Mouse (Mus musculus) neural tube, embryonic 12.5 days (tissue): ENCODE measurements around the gene Klhl35. TPM values are rescaled to one million over a fixed set of nuclear protein-coding genes. Genes with fewer than 3 reads are reported as not detected.

Experiments used
- ATAC-seq: fragments of 200-750 bp; cut with Nextera tagmentation; 2 replicates; pipeline ENCODE4 v1.8.0; 2017; ENCODE audit warnings: low read depth, mild to moderate bottlenecking, moderate TSS enrichment, moderate library complexity; ENCODE audit not compliant: low FRiP score
- H3K27ac ChIP-seq: fragments of 300-500 bp; sonication (generic); 2 replicates; pipeline ENCODE4 v1.5.1; 2016
- H3K27me3 ChIP-seq: fragments of 300-500 bp; sonication (generic); replicated peaks from 2 replicates; pipeline ENCODE4 v1.6.1; 2016; ENCODE audit warnings: mild to moderate bottlenecking
- H3K36me3 ChIP-seq: fragments of 300-500 bp; sonication (generic); 2 replicates; pipeline ENCODE4 v1.6.1; 2016; ENCODE audit warnings: mild to moderate bottlenecking
- H3K4me1 ChIP-seq: fragments of 300-500 bp; sonication (generic); 2 replicates; pipeline ENCODE4 v1.6.1; 2016
- H3K4me2 ChIP-seq: fragments of 300-500 bp; sonication (generic); replicated peaks from 2 replicates; pipeline ENCODE4 v1.6.1; 2016; ENCODE audit warnings: mild to moderate bottlenecking
- H3K4me3 ChIP-seq: fragments of 300-500 bp; sonication (generic); 2 replicates; pipeline ENCODE4 v1.5.1; 2016
- H3K9ac ChIP-seq: fragments of 300-500 bp; sonication (generic); 2 replicates; pipeline ENCODE4 v1.6.1; 2016; ENCODE audit warnings: mild to moderate bottlenecking
- H3K9me3 ChIP-seq: fragments of 300-500 bp; sonication (generic); 2 replicates; pipeline ENCODE4 v1.6.1; 2016; ENCODE audit warnings: mild to moderate bottlenecking
- WGBS: fragments of 180-500 bp; shearing (Covaris S2); methylation state at CpG from one replicate; pipeline ENCODE4 v1.1.7; 2016; 5-methylcytosine and 5-hydroxymethylcytosine counted together
- polyA plus RNA-seq: library from polyadenylated mRNA; unstranded; fragments of >200 nt; fragmentation: Nextera tagmentation; extraction: Ambion mirVana; gene quantifications from 2 replicates; pipeline ENCODE4 v1.2.1, GENCODE M21; 2016

The Klhl35 gene
- polyA plus RNA-seq, 1 experiment from 2014 or later: 46.9 TPM

- Histone ChIP-seq H3K4me3 (no peak overlapping the region), H3K4me1 (peaks cover 31% of the 10 kb centered on the region), H3K27me3 (no peaks in the 10 kb centered on the region), H3K27ac (no peak overlapping the region), H3K36me3 (peaks cover 85% of the 10 kb centered on the region), H3K4me2 (no peak overlapping the region), H3K9ac (no peak overlapping the region), H3K9me3 (no peaks in the 10 kb centered on the region)
- 39% methylated on average over 3 of the region's 3 CpGs for WGBS
- no peak for ATAC-seq
Observed at GRCm38 (mm10) chr7:99476558-99477114, 10.8 kb downstream of the Klhl35 start.

DNA sequence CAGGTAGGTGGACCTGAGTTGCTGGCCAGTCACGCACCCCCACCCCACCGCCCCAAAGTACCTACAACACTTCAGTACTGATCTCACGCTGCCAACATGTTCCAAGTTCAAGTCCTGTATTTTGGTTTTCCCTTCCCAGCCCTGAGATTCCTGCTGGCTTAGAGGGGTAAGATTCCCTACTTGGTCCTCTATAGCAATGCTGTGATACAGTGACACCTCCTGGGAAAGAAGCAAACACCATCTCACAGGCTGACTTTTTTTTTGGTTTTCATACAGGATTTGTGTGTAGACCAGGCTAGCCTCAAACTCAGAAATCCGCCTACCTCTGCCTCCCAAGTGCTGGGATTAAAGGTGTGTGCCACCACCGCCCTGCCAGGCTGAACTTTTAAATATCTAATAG is 11.4 kb downstream of the Klhl35 start:
- WGBS: 90% methylated on average over 5 of the region's 5 CpGs

GRCm38 (mm10) chr7:99482637-99483036 is 16.8 kb downstream of the Klhl35 start:
- H3K4me1 ChIP-seq: peaks cover 35% of the 10 kb centered on the region

More for the DNA sequence above, 11.4 kb downstream of the Klhl35 start:
- Histone ChIP-seq H3K4me1 (peaks cover 37% of the 10 kb centered on the region), H3K4me3 (no peak overlapping the region), H3K36me3 (peaks cover 86% of the 10 kb centered on the region), H3K27me3 (no peaks in the 10 kb centered on the region), H3K9ac (no peak overlapping the region), H3K27ac (no peak overlapping the region), H3K9me3 (no peaks in the 10 kb centered on the region), H3K4me2 (no peak overlapping the region)
- ATAC-seq: no peak

GRCm38 (mm10) chr7:99483271-99483923 is 17.6 kb downstream of the Klhl35 start, which contains the start of gene Rps3:
Rps3 (minus strand) TSS chr7:99483738.
- peak; percentile 96 for ATAC-seq
- Histone ChIP-seq H3K9ac (peak within 1 kb of the TSS; percentile 94), H3K4me1 (peaks cover 35% of the 10 kb centered on the region), H3K4me2 (peak within 1 kb of the TSS; percentile 91), H3K27ac (peak within 1 kb of the TSS; percentile 37; the same call in 1 of the 2 replicates), H3K27me3 (peaks cover 7% of the 10 kb centered on the region; the same call in 1 of the 2 replicates), H3K9me3 (no peaks in the 10 kb centered on the region), H3K36me3 (peaks cover 39% of the 10 kb centered on the region), H3K4me3 (peak within 1 kb of the TSS; percentile 74)
- under 1% methylated on average over 45 of the region's 45 CpGs for WGBS

More at GRCm38 (mm10) chr7:99482637-99483036, 16.8 kb downstream of the Klhl35 start:
- Histone ChIP-seq H3K27me3 (peaks cover 7% of the 10 kb centered on the region; the same call in 1 of the 2 replicates), H3K9ac (peak overlapping the region; percentile 94), H3K9me3 (no peaks in the 10 kb centered on the region), H3K27ac (no peak overlapping the region), H3K4me2 (peak overlapping the region; percentile 91), H3K36me3 (peaks cover 46% of the 10 kb centered on the region), H3K4me3 (peak overlapping the region; percentile 74)
- WGBS: 7% methylated on average over 6 of the region's 6 CpGs
- ATAC-seq: no peak

GRCm38 (mm10) chr7:99483924-99484319 is 18.1 kb downstream of the Klhl35 start:
- peaks cover 35% of the 10 kb centered on the region for H3K4me1 ChIP-seq
- 47% methylated on average over 8 of the region's 8 CpGs for WGBS

GRCm38 (mm10) chr7:99484679-99485078 is 18.9 kb downstream of the Klhl35 start:
- ATAC-seq: no peak
- WGBS: 98% methylated on average over 1 of the region's 1 CpGs
- H3K36me3 ChIP-seq: peaks cover 26% of the 10 kb centered on the region

More at GRCm38 (mm10) chr7:99483924-99484319, 18.1 kb downstream of the Klhl35 start:
- no peak overlapping the region for H3K4me3 ChIP-seq
- peaks cover 7% of the 10 kb centered on the region; the same call in 1 of the 2 replicates for H3K27me3 ChIP-seq
- H3K4me2 ChIP-seq: peak overlapping the region; percentile 91
- peaks cover 34% of the 10 kb centered on the region for H3K36me3 ChIP-seq
- no peak overlapping the region for H3K9ac ChIP-seq
- H3K9me3 ChIP-seq: no peaks in the 10 kb centered on the region
- ATAC-seq: peak; percentile 34
- H3K27ac ChIP-seq: no peak overlapping the region

DNA sequence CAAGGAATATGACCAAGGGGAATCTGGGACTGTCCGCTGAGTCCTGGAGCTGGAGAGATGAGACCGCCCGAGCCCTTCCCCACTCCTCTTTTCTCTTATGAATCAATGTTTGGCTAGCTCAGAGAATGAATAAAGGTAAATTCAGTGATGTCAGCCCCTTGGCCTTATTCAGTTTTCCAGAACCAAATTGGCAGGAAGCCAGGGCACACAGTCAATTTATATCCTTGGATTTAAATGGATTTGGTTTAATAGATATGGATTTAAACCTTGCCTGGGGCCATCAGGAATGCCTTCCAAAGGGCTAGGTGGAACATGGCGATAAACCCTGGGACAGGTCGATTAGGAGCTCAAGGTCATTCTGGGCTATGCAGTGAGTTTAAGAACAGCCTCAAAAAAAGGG is 23.9 kb downstream of the Klhl35 start:
- WGBS: 88% methylated on average over 5 of the region's 5 CpGs
- Histone ChIP-seq H3K9ac (no peak overlapping the region), H3K27ac (no peak overlapping the region), H3K9me3 (peaks cover 3% of the 10 kb centered on the region; the same call in 1 of the 2 replicates), H3K4me1 (no peaks in the 10 kb centered on the region), H3K4me2 (no peak overlapping the region), H3K36me3 (no peaks in the 10 kb centered on the region), H3K4me3 (no peak overlapping the region), H3K27me3 (peaks cover 7% of the 10 kb centered on the region; the same call in 1 of the 2 replicates)
- no peak for ATAC-seq

More at GRCm38 (mm10) chr7:99484679-99485078, 18.9 kb downstream of the Klhl35 start:
- Histone ChIP-seq H3K4me1 (peaks cover 30% of the 10 kb centered on the region), H3K4me2 (no peak overlapping the region), H3K9me3 (no peaks in the 10 kb centered on the region), H3K27me3 (peaks cover 7% of the 10 kb centered on the region; the same call in 1 of the 2 replicates), H3K27ac (no peak overlapping the region), H3K9ac (no peak overlapping the region), H3K4me3 (no peak overlapping the region)

GRCm38 (mm10) chr7:99499128-99499527 is 33.3 kb downstream of the Klhl35 start:
- WGBS: 46% methylated on average over 1 of the region's 1 CpGs
- Histone ChIP-seq H3K4me1 (no peaks in the 10 kb centered on the region), H3K27me3 (no peaks in the 10 kb centered on the region), H3K4me3 (no peak overlapping the region), H3K9me3 (no peaks in the 10 kb centered on the region), H3K27ac (no peak overlapping the region), H3K36me3 (no peaks in the 10 kb centered on the region), H3K9ac (no peak overlapping the region), H3K4me2 (no peak overlapping the region)
- ATAC-seq: no peak

DNA sequence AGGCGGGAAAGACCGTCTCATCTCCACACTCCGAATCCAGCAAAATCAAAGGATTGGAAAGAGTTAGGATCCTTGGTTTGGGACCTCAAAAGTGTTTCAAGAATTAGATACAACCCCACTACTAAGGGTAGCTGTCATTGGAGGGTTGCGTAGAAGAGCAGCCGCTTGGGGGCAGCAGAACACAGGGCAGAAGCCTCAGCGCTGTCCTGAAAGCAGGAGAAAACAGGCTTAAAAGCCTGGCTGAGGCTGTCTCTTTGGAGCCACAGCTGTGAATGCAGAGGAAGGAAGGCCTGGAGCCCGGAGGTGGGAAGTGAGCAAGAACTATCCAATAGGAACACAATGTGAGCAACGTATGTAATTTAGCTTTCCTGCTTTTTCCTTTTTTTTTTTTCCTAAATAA is 34.4 kb downstream of the Klhl35 start:
- Histone ChIP-seq H3K4me1 (no peaks in the 10 kb centered on the region), H3K9me3 (no peaks in the 10 kb centered on the region), H3K27me3 (no peaks in the 10 kb centered on the region), H3K36me3 (no peaks in the 10 kb centered on the region), H3K4me3 (no peak overlapping the region), H3K9ac (no peak overlapping the region), H3K27ac (no peak overlapping the region), H3K4me2 (no peak overlapping the region)
- 3% methylated on average over 8 of the region's 8 CpGs for WGBS
- no peak for ATAC-seq

DNA sequence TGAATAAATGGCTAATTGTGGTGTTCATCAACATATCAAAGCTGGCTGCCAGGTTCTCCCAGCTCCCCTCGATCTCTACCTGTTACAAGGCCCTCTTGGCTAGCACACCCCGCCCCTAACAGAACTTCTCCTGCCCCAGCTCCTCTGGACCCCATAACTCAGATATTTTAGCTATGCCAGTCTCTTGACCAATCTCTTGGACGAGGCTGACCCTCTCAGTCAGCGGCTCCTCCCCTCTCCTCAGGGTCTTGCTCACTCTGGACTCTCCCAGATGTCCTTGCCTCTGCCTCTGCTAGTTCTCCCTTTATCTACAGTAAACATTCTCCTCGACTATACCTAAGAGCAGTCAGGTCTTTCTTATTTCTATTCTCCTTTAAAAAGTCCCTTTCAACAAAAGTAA is 34.9 kb downstream of the Klhl35 start:
- Histone ChIP-seq H3K27me3 (no peaks in the 10 kb centered on the region), H3K4me3 (no peak overlapping the region), H3K9ac (no peak overlapping the region), H3K4me2 (no peak overlapping the region), H3K36me3 (no peaks in the 10 kb centered on the region), H3K4me1 (no peaks in the 10 kb centered on the region), H3K27ac (no peak overlapping the region), H3K9me3 (no peaks in the 10 kb centered on the region)
- 29% methylated on average over 5 of the region's 5 CpGs for WGBS
- ATAC-seq: no peak

DNA sequence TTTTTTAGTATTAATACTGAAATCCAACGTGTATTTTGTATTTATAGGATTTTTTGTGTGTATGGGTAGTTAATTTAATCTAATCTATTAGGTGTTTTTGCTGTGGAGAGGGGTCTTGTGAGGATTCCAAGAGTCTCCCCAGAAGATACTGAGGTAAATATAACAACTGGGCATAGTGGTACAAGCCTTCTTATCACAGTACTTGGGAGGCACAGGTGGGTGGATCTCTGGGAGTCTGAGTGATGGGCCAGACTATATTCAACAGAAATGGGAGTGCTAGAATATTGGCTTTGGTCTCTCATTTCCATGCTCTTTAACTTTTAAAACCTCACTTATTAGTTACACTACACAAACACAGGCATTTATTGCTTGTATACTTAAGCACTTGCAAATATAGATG is 35.3 kb downstream of the Klhl35 start:
- ATAC-seq: no peak
- 52% methylated on average over 1 of the region's 1 CpGs for WGBS

DNA sequence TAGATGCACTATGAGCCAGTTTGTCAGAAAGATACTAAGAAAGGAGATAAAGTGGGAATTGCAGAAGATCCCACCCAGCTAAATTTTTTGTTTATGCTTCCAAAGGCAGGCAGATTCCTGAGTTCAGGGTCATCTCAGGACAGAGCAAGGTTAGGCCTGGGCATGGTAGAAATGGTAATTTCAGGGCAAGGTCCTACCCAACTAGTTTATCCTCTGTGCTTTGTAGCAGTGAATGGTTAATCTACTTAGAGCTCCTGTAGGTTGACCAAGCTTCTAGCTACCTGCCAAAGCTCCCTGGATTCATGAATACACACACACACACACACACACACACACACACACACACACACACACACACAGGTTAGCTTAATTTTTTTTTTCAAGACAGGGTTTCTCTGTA is 38.8 kb downstream of the Klhl35 start:
- Histone ChIP-seq H3K27ac (no peak overlapping the region), H3K27me3 (no peaks in the 10 kb centered on the region), H3K9ac (no peak overlapping the region), H3K36me3 (no peaks in the 10 kb centered on the region), H3K4me1 (no peaks in the 10 kb centered on the region), H3K9me3 (0 out of 2 replicates have a peak, but pooled peaks cover 4% of the 10 kb centered on the region), H3K4me2 (no peak overlapping the region), H3K4me3 (no peak overlapping the region)
- no peak for ATAC-seq

More for the DNA sequence above, 35.3 kb downstream of the Klhl35 start:
- H3K36me3 ChIP-seq: no peaks in the 10 kb centered on the region
- no peak overlapping the region for H3K27ac ChIP-seq
- H3K4me2 ChIP-seq: no peak overlapping the region
- no peak overlapping the region for H3K9ac ChIP-seq
- no peaks in the 10 kb centered on the region for H3K27me3 ChIP-seq
- H3K9me3 ChIP-seq: no peaks in the 10 kb centered on the region
- H3K4me1 ChIP-seq: no peaks in the 10 kb centered on the region
- no peak overlapping the region for H3K4me3 ChIP-seq
